Comparison of ENCODE assay signal across 14 mouse cellular contexts in genomic region chr4:142853924-142854323, GRCm38 (mm10).
DNase-seq lines count a peak whose midpoint lies in the region; TF ChIP-seq lines count a peak whose summit lies in the region.
"Had no signal": no experiment of that assay in that cellular context is flagged by ENCODE, and none has a peak within 500 bp of the region (broad histone marks: within the 10 kb centered on the region; RNA-seq: fewer than 3 reads in every experiment).

No protein-coding gene starts in this region.

- H3K4me1 ChIP-seq in lung, adult 2 months (ENCODE audit: control insufficient read depth, insufficient read depth, low read length): no peaks in the 10 kb centered on the region
- H3K4me1 ChIP-seq: forebrain, embryonic 12.5 days; liver, embryonic 15.5 days had no signal

- WGBS in lung, adult 2 months: 69% methylated on average over 15 of the region's 15 CpGs

- TF ChIP-seq CTCF in lung, adult 2 months (IDR thresholded peaks at IDR 0.05; ENCODE audit: insufficient read depth, low read length): no peak

- TF ChIP-seq POLR2A in lung, adult 2 months (IDR thresholded peaks at IDR 0.05; ENCODE audit: borderline replicate concordance, extremely low read depth, low read depth, low read length): no peak

- peak; percentile 39 to 46 for DNase-seq in cerebellum, adult 18-20 months
- no peak for DNase-seq in cerebellum, postnatal 4 days (ENCODE audit: low spot score in 2 of 2)
- peak; percentile 11 for DNase-seq in lung, postnatal 10 days
- DNase-seq in lung, adult 2 months: no peak
- peak; percentile 30 to 32 for DNase-seq in left cerebral cortex, postnatal 10 days (ENCODE audit: extremely low spot score in 1 of 2, low spot score in 2 of 2)
- peak; percentile 26 for DNase-seq in right cerebral cortex, postnatal 4 days
- DNase-seq in urinary bladder, adult 2 months (ENCODE audit: low spot score): no peak
- no peak for DNase-seq in gastrocnemius, adult 8-10 months (ENCODE audit: low spot score in 2 of 2)
- DNase-seq: kidney, adult 9 months; thymus, adult 18-20 months had no signal

- intact Hi-C loops in left cerebral cortex, postnatal 10 days (cut with DNase I): no loop called here

- H3K4me3 ChIP-seq in lung, adult 2 months (replicated peaks; ENCODE audit: extremely low read depth, low read depth, low read length): no peak overlapping the region
- H3K4me3 ChIP-seq: embryonic facial prominence, embryonic 12.5 days; forebrain, embryonic 12.5 days; liver, embryonic 15.5 days; myocyte had no signal

Comparison
In these comparisons a context has a peak if more than half of its experiments do, and no peak if none do; other contexts are left out.
1. DNase-seq: peak in cerebellum, adult 18-20 months (2 of 2), lung, postnatal 10 days (single experiment), left cerebral cortex, postnatal 10 days (2 of 2) and right cerebral cortex, postnatal 4 days (single experiment); none in cerebellum, postnatal 4 days (0 of 2), lung, adult 2 months (single experiment), urinary bladder, adult 2 months (single experiment) and gastrocnemius, adult 8-10 months (0 of 2).